Mouse (Mus musculus) mesoderm, embryonic 11.5 days (tissue): ENCODE results near the gene AU022252.

Experiments
- DNase-seq: peaks from one replicate; pipeline ENCODE4 v3.0.0-alpha.2; 2012; ENCODE audit warnings: low read depth, low spot score

Gene AU022252

GRCm38 (mm10) chr4:119244468-119245240 is 12.1 kb upstream of the AU022252 start:
- DNase-seq: no peak

GRCm38 (mm10) chr4:119242571-119242970 is 10.1 kb upstream of the AU022252 start:
- no peak for DNase-seq

GRCm38 (mm10) chr4:119241664-119242063 is 9.2 kb upstream of the AU022252 start:
- no peak for DNase-seq

- peak; percentile 86 for DNase-seq
Observed at GRCm38 (mm10) chr4:119239181-119239682, 6.7 kb upstream of the AU022252 start.

GRCm38 (mm10) chr4:119238661-119239060 is 6.1 kb upstream of the AU022252 start:
- no peak for DNase-seq

GRCm38 (mm10) chr4:119234348-119234747 is 1.8 kb upstream of the AU022252 start:
- DNase-seq: no peak

- DNase-seq: peak; percentile 91
Observed at GRCm38 (mm10) chr4:119233256-119233901, 867 bp upstream of the AU022252 start.

- no peak for DNase-seq
Observed at GRCm38 (mm10) chr4:119226751-119227150, 5.8 kb downstream of the AU022252 start.

GRCm38 (mm10) chr4:119225719-119226118 is 6.8 kb downstream of the AU022252 start:
- no peak for DNase-seq

- no peak for DNase-seq
Observed at GRCm38 (mm10) chr4:119224534-119224933, 8.0 kb downstream of the AU022252 start.

GRCm38 (mm10) chr4:119223696-119224095 is 8.8 kb downstream of the AU022252 start:
- DNase-seq: peak; percentile 45

- DNase-seq: no peak
Observed at GRCm38 (mm10) chr4:119218169-119218568, 14.3 kb downstream of the AU022252 start, which contains the start of gene Tmem269. Gene Tmem269, minus strand, starts transcription at chr4:119218217.

GRCm38 (mm10) chr4:119216667-119217066 is 15.8 kb downstream of the AU022252 start:
- no peak for DNase-seq

- DNase-seq: peak; percentile 77
Observed at GRCm38 (mm10) chr4:119204672-119205071, 27.8 kb downstream of the AU022252 start.

- no peak for DNase-seq
Observed at GRCm38 (mm10) chr4:119198105-119198504, 34.4 kb downstream of the AU022252 start.

- DNase-seq: no peak
Observed at GRCm38 (mm10) chr4:119195582-119196320, 36.8 kb downstream of the AU022252 start.

GRCm38 (mm10) chr4:119194909-119195581 is 37.5 kb downstream of the AU022252 start, which contains the start of gene Svbp:
Gene Svbp, plus strand, starts transcription at chr4:119195306.
- peak; percentile 89 for DNase-seq

- DNase-seq: no peak
Observed at GRCm38 (mm10) chr4:119192757-119193156, 39.8 kb downstream of the AU022252 start.

- DNase-seq: no peak
Observed at GRCm38 (mm10) chr4:119191273-119191672, 41.2 kb downstream of the AU022252 start.

GRCm38 (mm10) chr4:119190618-119191017 is 41.9 kb downstream of the AU022252 start:
- no peak for DNase-seq

- no peak for DNase-seq
Observed at GRCm38 (mm10) chr4:119189864-119190263, 42.6 kb downstream of the AU022252 start, which contains the start of gene Ermap. Gene Ermap, minus strand, starts transcription at chr4:119190011.
